Mouse (Mus musculus) cerebellum, adult 2 months (tissue): ENCODE measurements around the gene Eps8l2. TPM values are rescaled to one million over a fixed set of nuclear protein-coding genes. Genes with fewer than 3 reads are reported as not detected.

Experiments
- DNase-seq, 2 experiments: peaks; one replicate each; pipeline ENCODE4 v3.0.0; 2021
- H3K27ac ChIP-seq: fragments of 200-500 bp; 2 replicates; pipeline ENCODE4 v1.5.1; 2012; ENCODE audit warnings: low read length, control low read depth, inconsistent platforms; ENCODE audit not compliant: insufficient read depth
- H3K27me3 ChIP-seq: fragments of 200-500 bp; 2 replicates; pipeline ENCODE4 v1.6.1; 2012; ENCODE audit warnings: inconsistent platforms, mild to moderate bottlenecking, low read length, moderate library complexity; ENCODE audit not compliant: control insufficient read depth, insufficient read depth
- H3K4me1 ChIP-seq: fragments of 200-500 bp; 2 replicates; pipeline ENCODE4 v1.6.1; 2011; ENCODE audit warnings: low read length; ENCODE audit not compliant: control insufficient read depth, insufficient read depth
- H3K4me3 ChIP-seq: fragments of 200-500 bp; replicated peaks from 2 replicates; pipeline ENCODE3; 2011; ENCODE audit warnings: mild to moderate bottlenecking, low read depth, low read length, control low read depth; ENCODE audit not compliant: insufficient read depth
- CTCF ChIP-seq: fragments of 200-500 bp; IDR thresholded peaks from 2 replicates; pipeline ENCODE4 v1.5.1; 2011; ENCODE audit warnings: low read depth, mild to moderate bottlenecking, control low read depth, low read length, moderate library complexity, borderline replicate concordance; ENCODE audit not compliant: insufficient read depth
- POLR2A ChIP-seq: fragments of 200-500 bp; IDR thresholded peaks from 2 replicates; pipeline ENCODE4 v1.6.1; 2011; ENCODE audit warnings: low read length, control low read depth, borderline replicate concordance; ENCODE audit not compliant: insufficient read depth
- WGBS: fragments of 180-500 bp; shearing (Covaris S2); methylation state at CpG from one replicate; pipeline ENCODE4 v1.1.7; 2018; 5-methylcytosine and 5-hydroxymethylcytosine counted together
- polyA plus RNA-seq: library from polyadenylated mRNA; depleted of rRNA; stranded (reverse); fragments of >200 nt; gene quantifications from 2 replicates; pipeline ENCODE4 v1.2.3, GENCODE M21; 2012; rRNA removed

Eps8l2 gene
- polyA plus RNA-seq, 1 experiment = 77.3 TPM

DNA sequence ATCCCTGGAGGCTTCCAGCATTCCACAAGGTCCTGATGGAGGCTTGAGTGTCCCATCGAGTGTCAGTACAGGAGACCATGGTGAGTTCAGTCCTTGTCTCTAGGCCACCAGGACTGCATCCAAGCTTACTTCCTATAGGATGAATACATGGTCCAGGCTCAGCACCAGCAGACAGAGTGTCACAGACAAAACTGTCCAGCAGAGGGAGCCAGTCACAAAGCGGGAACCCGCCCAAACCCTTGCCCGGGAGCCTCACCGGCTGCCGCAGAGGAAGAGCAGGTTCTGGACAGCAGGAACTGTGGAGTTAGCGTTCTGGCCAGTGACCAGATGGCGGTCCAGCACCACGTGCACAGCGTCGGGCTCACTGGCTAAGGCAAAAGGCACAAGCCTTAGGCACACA lies 70.2 kb downstream of the Eps8l2 start:
- Histone ChIP-seq H3K27ac (peak overlapping the region; percentile 3; the same call in 1 of the 2 replicates), H3K4me3 (no peak overlapping the region), H3K4me1 (peaks cover 12% of the 10 kb centered on the region), H3K27me3 (no peaks in the 10 kb centered on the region)
- WGBS = under 1% methylated on average over 11 of the region's 11 CpGs
- peak; percentile 94 to 97 for DNase-seq
- TF ChIP-seq CTCF (peak; percentile 94), POLR2A (no peak)

- DNase-seq = no peak
- Histone ChIP-seq H3K27me3 (no peaks in the 10 kb centered on the region), H3K4me3 (no peak overlapping the region), H3K4me1 (peaks cover 12% of the 10 kb centered on the region), H3K27ac (no peak overlapping the region)
- 70% methylated on average over 8 of the region's 8 CpGs for WGBS
- no peak for TF ChIP-seq POLR2A
- TF ChIP-seq CTCF = no peak
These were observed 72.0 kb downstream of the Eps8l2 start for GRCm38 (mm10) chr7:141410631-141411030.

GRCm38 (mm10) chr7:141411667-141412066 lies 73.0 kb downstream of the Eps8l2 start:
- Histone ChIP-seq H3K27ac (no peak overlapping the region), H3K27me3 (no peaks in the 10 kb centered on the region), H3K4me3 (no peak overlapping the region), H3K4me1 (peaks cover 12% of the 10 kb centered on the region)
- 90% methylated on average over 1 of the region's 1 CpGs for WGBS
- TF ChIP-seq CTCF (no peak), POLR2A (no peak)
- DNase-seq = no peak

Other genes starting within 250 kb of the Eps8l2 start
- gene Sigirr, start 238.3 kb upstream of the Eps8l2 start, polyA plus RNA-seq = 2.8 and 4.1 TPM in 2 replicates
- gene Ano9, start 221.1 kb upstream of the Eps8l2 start, polyA plus RNA-seq = 0.08 TPM in 1 of 2 replicates, not detected in the other
- gene Ptdss2, start 216.5 kb upstream of the Eps8l2 start, polyA plus RNA-seq = 62.4 and 64.2 TPM in 2 replicates
- 66.9 and 67.4 TPM in 2 replicates for gene Rnh1, start 166.0 kb upstream of the Eps8l2 start, polyA plus RNA-seq
- 169 and 186 TPM in 2 replicates for gene Hras, start 144.9 kb upstream of the Eps8l2 start, polyA plus RNA-seq
- 5.6 and 6.3 TPM in 2 replicates for gene Lrrc56, start 144.7 kb upstream of the Eps8l2 start, polyA plus RNA-seq
- 0.19 and 0.26 TPM in 2 replicates for gene Lmntd2, start 124.8 kb upstream of the Eps8l2 start, polyA plus RNA-seq
- 5.5 TPM in 2 replicates for gene Rassf7, start 123.0 kb upstream of the Eps8l2 start, polyA plus RNA-seq
- gene Phrf1, start 110.1 kb upstream of the Eps8l2 start, polyA plus RNA-seq = 31.2 and 32.0 TPM in 2 replicates
- gene Irf7, start 72.4 kb upstream of the Eps8l2 start, polyA plus RNA-seq = 4.7 and 5.6 TPM in 2 replicates
- 0.07 TPM in 1 of 2 replicates, not detected in the other for gene Cdhr5, start 62.1 kb upstream of the Eps8l2 start, polyA plus RNA-seq
- gene Sct, start 59.7 kb upstream of the Eps8l2 start, polyA plus RNA-seq = 0.70 and 1.0 TPM in 2 replicates
- gene Drd4, start 46.9 kb upstream of the Eps8l2 start, polyA plus RNA-seq = 0.49 and 0.76 TPM in 2 replicates
- gene Deaf1, start 11.2 kb upstream of the Eps8l2 start, polyA plus RNA-seq = 47.5 and 49.3 TPM in 2 replicates
- 66.7 and 68.3 TPM in 2 replicates for gene Tmem80, start 11.1 kb upstream of the Eps8l2 start, polyA plus RNA-seq
- 222 and 232 TPM in 2 replicates for gene Taldo1, start 53.3 kb downstream of the Eps8l2 start, polyA plus RNA-seq
- 48.1 and 49.2 TPM in 2 replicates for gene Gatd1, start 75.3 kb downstream of the Eps8l2 start, polyA plus RNA-seq
- gene Cend1, start 90.6 kb downstream of the Eps8l2 start, polyA plus RNA-seq = 375 and 402 TPM in 2 replicates
- gene Slc25a22, start 99.0 kb downstream of the Eps8l2 start, polyA plus RNA-seq = 328 and 384 TPM in 2 replicates
- 3.2 and 4.4 TPM in 2 replicates for gene Pidd1, start 105.1 kb downstream of the Eps8l2 start, polyA plus RNA-seq
- gene Rplp2, start 108.5 kb downstream of the Eps8l2 start, polyA plus RNA-seq = 481 and 571 TPM in 2 replicates
- 46.8 and 51.3 TPM in 2 replicates for gene Pnpla2, start 116.3 kb downstream of the Eps8l2 start, polyA plus RNA-seq
- gene Cracr2b, start 122.2 kb downstream of the Eps8l2 start, polyA plus RNA-seq = 8.3 and 10.1 TPM in 2 replicates
- 68.7 and 73.9 TPM in 2 replicates for gene Cd151, start 128.5 kb downstream of the Eps8l2 start, polyA plus RNA-seq
- gene Polr2l, start 136.3 kb downstream of the Eps8l2 start, polyA plus RNA-seq = 58.9 and 62.3 TPM in 2 replicates
- gene Tspan4, start 136.4 kb downstream of the Eps8l2 start, polyA plus RNA-seq = 140 and 162 TPM in 2 replicates
- gene Chid1, start 201.0 kb downstream of the Eps8l2 start, polyA plus RNA-seq = 35.8 and 37.9 TPM in 2 replicates
- gene Ap2a2, start 223.3 kb downstream of the Eps8l2 start, polyA plus RNA-seq = 94.8 and 96.7 TPM in 2 replicates